Mouse (Mus musculus): ENCODE measurements around the gene Angel2.

Gene Angel2

GRCm38 (mm10) chr1:190930181-190930580 lies 5.3 kb downstream of the Angel2 start:
- no peak for DNase-seq

- no peak for DNase-seq
Observed at GRCm38 (mm10) chr1:190939803-190940202, 14.9 kb downstream of the Angel2 start.

DNA sequence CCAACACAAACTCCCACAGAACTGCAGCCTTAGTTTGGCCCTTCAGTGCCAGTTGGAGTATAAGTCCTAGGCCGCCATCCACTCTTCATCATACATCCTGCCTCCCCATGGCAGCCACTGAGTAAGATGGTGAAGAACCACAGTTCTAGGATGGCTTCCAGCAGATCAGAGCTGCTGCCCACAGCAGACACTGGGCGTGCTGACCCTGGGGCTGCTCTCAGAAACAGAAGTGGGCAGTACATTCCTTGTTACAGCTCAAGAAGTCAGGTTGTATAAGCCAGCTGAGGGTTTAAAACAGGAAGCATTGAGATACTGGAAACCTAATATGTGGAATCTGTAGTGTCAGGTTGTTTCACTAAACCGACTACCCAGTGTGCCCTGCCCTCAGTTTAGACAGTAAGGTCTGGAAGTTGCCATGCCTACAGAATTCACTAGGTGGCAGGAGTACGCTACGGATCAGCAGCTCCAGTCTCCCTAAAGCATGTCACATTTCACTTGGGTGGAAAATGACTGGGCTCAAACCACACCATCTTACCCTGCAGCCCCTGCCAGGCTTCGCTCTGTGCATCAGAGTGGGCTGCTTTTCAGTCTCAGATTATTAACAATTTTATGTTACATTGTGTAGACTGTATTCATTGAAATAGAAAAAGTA lies 19.3 kb downstream of the Angel2 start:
- peak; percentile 64 for DNase-seq

- no peak for DNase-seq
Observed at GRCm38 (mm10) chr1:190947986-190948385, 23.1 kb downstream of the Angel2 start.

GRCm38 (mm10) chr1:190948439-190948838 lies 23.5 kb downstream of the Angel2 start:
- no peak for DNase-seq

DNA sequence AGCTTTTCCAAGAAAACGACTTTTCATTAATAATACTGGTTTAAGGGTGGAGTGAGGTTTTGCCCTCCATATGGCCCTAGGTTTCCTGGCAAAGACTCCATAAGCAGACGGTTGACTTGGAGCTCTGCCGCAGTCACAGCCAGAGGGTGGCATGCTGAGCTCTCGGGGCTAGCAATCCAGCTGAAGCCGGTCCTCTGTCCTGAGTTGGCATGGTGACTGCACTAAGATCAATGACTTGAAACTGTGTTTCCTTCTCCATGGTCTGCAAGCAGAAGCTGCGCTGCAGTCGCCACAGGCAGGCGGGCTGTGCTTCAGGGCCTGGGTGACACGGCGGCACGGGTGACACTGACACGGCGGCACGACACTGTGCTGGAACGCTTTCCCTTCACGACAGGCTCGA lies 23.9 kb downstream of the Angel2 start:
- DNase-seq, result no peak

DNA sequence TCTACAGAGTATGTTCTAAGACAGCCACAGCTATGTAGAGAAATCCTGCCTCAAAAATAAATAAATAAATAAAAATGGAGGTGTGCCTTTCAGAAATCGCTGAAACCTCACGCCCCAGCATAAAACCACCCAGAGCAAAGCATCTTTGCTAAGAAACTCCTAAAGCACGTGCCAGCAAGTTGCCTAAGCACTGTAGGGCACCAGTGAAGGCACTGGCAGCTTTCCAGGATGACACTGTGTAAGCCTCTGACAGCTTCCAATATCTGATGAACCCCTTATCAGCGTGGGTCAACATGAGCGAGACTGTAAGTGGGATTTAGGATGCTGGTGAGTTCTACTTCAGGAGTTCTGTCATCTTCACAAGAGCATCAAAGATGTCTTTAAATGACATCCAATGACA lies 26.1 kb downstream of the Angel2 start:
- DNase-seq, result no peak

- no peak for DNase-seq
Observed at GRCm38 (mm10) chr1:190953009-190953408, 28.1 kb downstream of the Angel2 start.

DNA sequence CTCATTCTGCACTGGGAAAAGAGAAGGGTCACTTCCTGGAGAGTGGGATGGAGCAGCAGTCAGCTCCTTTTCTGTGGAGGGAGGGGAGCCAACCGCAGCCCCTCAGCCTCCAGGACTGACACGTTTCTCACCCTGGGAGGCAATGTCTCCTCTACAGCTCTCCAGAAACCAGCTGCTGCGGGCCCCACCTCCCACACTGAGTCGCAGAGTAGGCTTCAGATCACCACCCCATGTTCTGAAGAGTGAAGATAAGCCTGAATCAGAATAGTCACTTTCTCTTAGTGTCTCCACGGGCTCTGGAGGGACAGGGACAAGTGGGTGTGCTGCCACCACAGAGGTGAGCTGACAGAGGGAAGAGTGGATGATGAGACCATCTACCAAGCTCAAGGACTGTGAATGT lies 33.9 kb downstream of the Angel2 start:
- no peak for DNase-seq

DNA sequence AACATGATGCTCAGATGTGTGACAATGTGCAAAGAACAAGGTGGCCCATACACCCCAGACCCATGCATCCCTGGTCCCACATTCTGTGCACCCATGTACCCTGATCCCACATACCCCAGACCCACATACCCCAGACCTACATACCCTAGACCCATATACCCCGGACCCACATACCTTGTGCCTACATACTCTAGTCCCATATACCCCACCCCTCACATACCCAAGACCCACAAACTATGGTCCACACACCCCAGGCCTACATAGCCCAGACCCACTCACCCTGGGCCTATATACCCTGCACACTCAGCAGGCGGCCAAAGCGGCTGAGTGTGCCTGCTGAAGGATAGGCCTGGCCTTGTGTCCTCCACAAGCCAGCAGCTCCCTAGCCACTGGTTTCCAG lies 37.8 kb downstream of the Angel2 start:
- DNase-seq, result no peak

- DNase-seq, result no peak
Observed at GRCm38 (mm10) chr1:190964992-190965780, 40.3 kb downstream of the Angel2 start.

DNA sequence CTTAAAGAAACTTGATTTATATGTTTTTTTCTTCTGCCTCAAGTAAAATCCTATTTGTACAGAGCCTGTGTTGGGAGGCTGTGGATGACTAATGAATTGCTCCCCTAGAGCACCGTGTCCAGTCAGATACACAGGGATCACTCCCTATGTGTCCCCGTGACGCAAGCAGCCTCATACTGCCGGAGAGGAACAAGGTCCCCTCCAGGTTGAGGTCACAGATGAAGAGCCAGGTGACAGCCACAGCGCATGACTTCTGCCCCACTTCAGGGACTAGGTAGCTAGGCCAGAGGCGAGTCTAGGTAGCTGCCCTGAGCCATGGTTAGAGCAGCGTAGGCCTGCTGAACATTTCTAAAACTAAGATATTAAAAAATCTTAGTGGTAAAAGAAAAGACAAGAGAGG lies 43.1 kb downstream of the Angel2 start:
- DNase-seq, result no peak

DNA sequence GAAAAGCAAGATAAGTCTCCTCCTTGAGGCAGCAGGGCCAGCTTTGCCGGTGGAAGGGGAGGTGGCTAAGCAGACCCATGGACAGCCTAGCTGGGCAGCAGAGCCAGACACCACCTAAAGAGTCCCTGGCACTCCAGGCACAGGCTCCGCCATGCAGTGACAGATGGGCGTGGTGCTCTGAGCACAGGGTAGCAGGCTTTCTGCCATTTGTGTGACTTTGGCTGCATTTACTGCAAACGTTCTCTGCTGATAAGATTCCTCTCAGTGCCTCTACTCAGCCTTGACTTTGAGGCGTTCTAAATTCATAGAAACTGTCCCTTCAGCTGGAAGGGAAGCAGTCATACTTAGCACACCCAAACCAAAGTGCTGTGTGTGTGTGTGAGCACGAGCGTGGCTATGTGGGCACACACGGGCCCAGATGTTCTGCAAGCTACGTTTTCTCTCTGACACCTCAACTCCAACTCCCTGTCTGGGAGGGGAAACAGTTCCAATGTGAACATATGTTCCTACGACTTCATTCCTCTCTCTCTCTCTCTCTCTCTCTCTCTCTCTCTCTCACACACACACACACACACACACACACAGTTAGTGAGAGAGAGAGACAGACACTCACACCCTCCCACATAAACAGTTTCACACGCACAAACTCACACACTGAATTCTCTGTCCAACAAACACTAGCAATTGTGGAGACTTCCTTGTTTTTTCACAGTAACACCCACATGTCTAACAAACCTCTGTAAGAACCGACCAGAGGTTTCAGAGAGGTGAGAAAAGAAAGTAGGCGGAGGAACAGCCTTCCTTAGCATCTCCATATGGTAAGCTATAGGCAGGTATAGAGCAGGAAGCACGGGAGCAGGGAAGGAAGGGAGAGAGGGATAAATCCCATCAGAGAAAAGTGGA lies 47.0 kb downstream of the Angel2 start:
- DNase-seq, result peak; percentile 37

DNA sequence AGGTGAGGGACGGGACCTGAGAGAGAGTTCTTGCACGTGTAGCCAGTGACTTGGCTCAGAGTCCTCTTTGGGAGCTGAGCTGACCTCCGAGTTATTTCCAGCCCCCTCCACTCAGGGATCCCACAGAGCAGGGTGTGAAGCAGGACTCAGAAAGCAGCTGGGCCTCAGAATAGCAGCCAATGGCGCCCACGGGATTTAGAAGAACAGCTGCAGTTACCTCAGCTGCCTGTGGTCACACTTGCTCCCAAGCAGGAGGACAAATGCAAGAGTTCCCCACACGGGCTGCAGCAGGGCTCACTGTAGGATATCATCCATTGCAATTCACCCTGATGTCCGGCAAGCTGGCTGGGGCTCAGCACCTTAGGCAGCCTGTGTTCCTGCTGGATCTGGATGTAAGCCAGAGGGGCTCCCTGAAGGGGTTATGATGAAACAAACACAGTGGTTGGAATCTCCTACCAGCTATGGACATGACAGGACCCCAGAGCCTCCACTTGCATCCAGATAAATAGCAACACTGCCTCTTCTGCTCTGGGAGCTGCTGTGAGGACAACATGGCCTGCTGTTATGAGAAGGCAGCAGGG lies 47.8 kb downstream of the Angel2 start:
- DNase-seq, result peak; percentile 26

DNA sequence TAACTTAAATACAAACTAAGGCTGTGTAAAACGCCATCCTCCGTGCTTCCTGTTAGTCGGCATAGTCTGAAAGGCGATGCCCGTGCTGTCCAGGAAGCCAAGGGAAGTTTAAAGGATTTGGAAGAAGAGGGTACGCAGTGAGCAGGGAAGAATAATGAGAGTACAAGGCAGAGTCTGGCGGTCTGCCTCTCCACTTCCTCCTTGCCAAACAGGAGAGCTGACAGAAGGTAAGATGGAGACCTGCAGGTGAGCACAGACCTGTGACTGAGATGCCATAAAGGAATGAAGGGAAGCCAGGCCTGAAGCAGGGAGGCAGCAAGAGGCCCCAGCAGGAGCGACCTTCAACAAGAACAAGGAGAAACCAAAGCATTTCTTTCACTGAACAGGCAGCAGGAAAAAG lies 49.3 kb downstream of the Angel2 start:
- DNase-seq, result no peak

DNA sequence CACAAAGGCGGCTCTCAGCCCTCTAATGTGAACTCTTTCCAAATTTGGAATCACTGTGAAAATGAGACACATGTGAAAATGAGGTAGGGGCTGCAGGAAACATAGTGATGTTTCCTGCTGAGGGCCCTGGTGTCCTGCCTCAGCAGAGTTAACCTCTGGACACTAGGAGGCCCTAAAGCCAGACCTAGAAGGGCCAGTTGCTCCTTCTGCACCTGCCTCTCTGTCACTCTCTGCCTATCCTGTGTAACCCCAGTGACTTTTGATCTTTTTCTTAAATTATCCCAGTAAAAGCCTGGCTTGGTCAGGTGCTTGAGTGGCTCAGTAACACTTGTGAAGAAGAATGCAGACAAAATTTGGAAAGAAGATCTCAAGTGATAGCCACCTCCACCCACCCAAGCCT lies 49.9 kb downstream of the Angel2 start:
- no peak for DNase-seq

DNA sequence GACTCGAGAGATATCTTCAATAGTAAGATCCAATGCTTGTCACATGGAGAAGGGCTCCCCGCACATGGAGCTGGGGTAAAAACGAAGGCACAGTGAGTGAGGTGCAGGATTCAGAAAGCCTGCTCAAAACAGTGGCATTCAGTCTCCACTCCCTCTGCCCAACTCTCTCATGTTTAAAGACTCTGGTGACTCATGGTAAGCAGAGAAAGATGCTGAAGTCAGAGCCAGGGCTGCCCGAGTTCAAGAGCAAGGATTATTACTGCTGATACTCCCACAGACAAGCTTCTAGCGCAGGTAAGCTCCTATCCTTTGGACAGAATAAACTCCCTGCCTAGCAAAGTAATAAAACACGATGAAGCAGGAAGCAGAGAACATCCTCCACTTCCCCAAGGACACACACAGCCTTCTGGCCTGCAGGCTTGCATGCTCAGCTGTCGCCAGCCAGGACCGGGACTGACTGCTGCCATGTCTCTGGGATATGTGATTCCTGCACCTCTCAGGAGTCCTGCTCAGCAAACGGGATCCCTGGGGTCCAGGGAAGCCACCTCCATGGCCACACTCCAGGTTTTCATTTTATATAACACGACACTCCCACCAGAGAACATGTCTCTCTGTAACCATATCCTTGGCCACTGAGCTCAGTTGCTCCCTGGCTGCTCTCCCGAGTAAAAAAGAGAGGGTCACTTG lies 52.1 kb downstream of the Angel2 start:
- DNase-seq, result no peak

DNA sequence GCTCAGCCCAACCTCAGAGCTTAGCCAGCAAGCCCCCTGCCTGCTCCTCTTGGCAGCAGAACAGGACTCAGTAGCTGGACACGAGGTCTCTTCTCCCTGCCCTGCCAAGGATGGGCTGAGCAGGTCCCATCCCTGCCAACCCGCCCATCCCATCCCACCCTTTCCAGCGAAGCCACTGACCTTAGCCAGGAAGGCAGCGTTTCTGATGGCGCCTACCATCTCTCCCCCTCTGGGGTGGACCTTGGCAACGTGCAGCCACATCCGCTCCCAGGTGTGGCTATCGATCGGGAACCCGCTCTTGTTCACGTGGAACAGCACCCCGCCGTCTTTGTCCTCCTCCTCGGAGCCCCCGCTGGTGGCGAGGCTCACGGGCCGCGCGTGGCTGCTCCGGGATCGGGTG lies 53.1 kb downstream of the Angel2 start:
- DNase-seq, result no peak

- peak; percentile 15 for DNase-seq
Observed at GRCm38 (mm10) chr1:190978511-190979073, 53.7 kb downstream of the Angel2 start.

DNA sequence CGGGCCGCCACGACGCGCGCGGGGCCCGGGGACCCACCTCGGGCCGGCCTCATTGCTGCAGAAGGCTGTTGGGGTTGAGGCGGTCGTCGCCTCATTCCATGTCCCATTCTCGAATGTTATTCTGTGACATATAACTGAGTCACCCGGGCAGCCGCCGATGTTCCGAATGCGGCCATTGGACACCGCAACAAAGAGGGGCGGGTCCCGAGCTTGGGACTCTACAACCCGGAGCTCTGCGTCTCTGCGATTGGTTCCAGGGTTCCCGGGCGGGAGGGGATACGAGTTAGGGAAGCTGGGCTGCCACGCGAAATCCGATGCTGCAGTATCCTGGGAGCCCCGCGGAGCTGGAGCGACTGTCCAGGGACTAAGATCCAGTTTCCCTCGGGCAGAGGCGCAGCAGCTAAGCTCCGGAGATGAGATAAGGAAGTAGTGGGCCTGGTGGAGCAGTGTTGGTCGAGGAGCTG lies 54.2 kb downstream of the Angel2 start, which contains the start of gene Vash2:
TSS of gene Vash2 (minus strand) at position 197 of the 464 bp plus-strand sequence.
- peak; percentile 61 for DNase-seq

- DNase-seq, result no peak
Observed at GRCm38 (mm10) chr1:190980470-190980869, 55.6 kb downstream of the Angel2 start.

GRCm38 (mm10) chr1:190981412-190981811 lies 56.5 kb downstream of the Angel2 start:
- no peak for DNase-seq

Data from right cerebral cortex, postnatal 25 days (tissue).